Mouse (Mus musculus) olfactory bulb, adult 2 months (tissue): Measurements from ENCODE around the gene Rap1gap2.

Source experiments
- CTCF ChIP-seq: fragments of 200-500 bp; IDR thresholded peaks from 2 replicates; pipeline ENCODE4 v1.5.1; 2012; ENCODE audit warnings: low read depth, mild to moderate bottlenecking, low read length, moderate library complexity; ENCODE audit not compliant: insufficient read depth
- POLR2A ChIP-seq: fragments of 200-500 bp; IDR thresholded peaks from 2 replicates; pipeline ENCODE4 v1.6.1; 2012; ENCODE audit warnings: mild to moderate bottlenecking, low read depth, low read length, moderate library complexity; ENCODE audit not compliant: insufficient read depth

- TF ChIP-seq POLR2A (no peak), CTCF (no peak)
Measured at GRCm38 (mm10) chr11:74457194-74457593, 153.5 kb downstream of the Rap1gap2 start.
